Mouse (Mus musculus) bone marrow macrophage, adult 2 months (primary cell): ENCODE measurements around the gene Arrdc5.

Source experiments
- CTCF ChIP-seq: IDR thresholded peaks from 2 replicates; pipeline ENCODE4 v1.5.1; 2012; ENCODE audit warnings: low read depth, mild to moderate bottlenecking, low read length, moderate library complexity
- POLR2A ChIP-seq: IDR thresholded peaks from 2 replicates; pipeline ENCODE4 v1.6.1; 2012; ENCODE audit warnings: mild to moderate bottlenecking, low read depth, low read length, borderline replicate concordance

DNA sequence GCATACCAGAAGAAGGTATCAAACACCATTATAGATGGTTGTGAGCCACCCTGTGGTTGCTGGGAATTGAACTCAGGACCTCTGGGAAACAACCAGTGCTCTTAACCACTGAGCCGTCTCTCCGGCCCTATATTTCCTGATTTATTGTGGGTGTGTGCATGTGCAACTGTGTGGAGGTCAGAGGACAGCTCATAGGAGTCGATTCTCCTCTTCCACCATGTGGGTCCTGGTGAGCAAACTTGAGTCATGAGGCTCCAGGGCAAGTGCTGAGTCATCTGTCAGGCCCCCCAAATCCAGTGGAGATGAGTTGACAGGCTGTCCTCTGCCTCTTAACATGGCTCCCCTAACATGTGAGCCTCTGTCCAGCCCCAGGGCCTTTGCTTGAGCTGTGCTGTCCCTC, 34.2 kb downstream of the Arrdc5 start:
- no peak for TF ChIP-seq CTCF
- TF ChIP-seq POLR2A = no peak
